Mouse (Mus musculus): Measurements from ENCODE around the gene Olfr1494. TPM values are rescaled to one million over a fixed set of nuclear protein-coding genes. Genes with fewer than 3 reads are reported as not detected.

The Olfr1494 gene
- polyA plus RNA-seq (2012; rRNA removed), result not detected in 2 replicates

DNA sequence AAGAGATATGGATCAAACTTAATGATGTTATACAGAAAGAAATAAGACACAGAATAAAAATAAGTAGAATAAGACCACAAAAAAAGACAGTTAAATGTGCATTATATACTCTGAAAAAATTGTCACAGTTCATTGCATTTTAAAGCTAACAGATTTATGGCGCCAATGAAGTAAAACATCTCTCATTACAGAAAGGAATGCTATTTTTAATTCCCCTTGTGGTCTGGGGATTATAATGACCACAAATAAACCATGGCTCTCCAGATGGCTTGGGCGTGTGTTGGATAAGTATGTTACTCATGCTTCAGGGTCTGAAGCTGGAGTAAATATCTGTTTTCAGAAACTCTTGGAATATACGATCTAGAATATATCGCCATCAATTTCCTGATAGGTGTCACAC, at the start of gene Olfr1494:
TSS of gene Olfr1494 (plus strand) at position 301 of the 400 bp plus-strand sequence.

DNA sequence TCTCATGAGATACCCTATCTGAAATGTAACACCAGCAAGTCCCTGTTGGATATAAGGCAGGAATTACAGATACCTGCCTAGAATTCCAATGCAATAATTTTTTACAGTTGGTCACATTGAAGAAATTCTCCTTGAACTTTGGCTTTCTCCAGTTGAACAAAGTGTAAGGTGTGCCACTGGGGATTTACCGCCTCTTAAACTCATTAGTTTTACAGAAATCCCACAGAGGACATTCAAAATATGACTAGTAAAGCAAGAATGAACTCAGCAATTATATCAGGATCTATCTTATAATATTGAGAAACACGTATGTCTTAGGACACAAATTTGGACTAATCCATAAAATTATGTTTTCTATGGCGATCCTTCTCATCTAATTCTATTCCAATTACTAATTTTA, 42.6 kb upstream of the Olfr1494 start, which contains the start of gene Olfr1491:
TSS of gene Olfr1491 (plus strand) at position 301 of the 400 bp plus-strand sequence.

DNA sequence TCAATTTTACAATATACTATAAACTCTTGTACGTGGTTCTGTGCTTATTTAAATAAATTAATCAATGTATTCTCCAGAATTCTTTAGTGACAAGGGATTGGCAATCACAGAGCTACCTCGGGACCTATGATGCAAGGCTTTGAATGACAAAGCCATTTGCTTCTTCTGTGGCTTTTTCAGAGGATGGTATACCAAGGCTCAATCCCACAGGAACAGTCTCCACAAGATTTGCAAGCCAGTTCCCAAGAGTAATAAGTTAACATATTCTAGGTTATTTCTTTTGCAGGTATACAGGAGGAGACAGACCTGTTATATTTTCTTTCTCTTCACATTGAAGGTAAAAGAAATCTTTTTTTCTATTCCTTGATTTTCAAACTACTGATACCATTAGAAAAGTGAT, 16.6 kb upstream of the Olfr1494 start, which contains the start of gene Olfr1493-ps1:
TSS of gene Olfr1493-ps1 (plus strand) at position 301 of the 400 bp plus-strand sequence.

DNA sequence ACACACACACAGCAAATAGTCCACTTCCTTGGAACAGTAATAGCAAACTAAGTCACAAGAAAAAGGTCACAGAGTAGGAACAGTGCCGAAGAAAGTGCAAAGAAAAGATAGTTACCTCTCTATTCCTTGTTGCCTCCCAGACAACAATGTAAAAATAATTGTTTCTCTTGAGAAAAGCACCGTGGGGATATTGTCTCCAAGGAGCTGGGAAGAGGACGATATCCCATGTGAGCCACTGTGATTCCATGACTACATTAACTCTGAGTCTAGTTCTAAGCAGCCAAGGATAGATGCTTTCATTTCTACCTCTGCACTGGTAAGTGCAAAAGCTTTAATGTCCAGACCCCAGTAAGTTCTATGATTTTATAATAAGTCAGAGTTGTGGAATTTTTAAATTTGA, 24.8 kb downstream of the Olfr1494 start, which contains the start of gene Olfr1495:
TSS of gene Olfr1495 (plus strand) at position 301 of the 400 bp plus-strand sequence.

DNA sequence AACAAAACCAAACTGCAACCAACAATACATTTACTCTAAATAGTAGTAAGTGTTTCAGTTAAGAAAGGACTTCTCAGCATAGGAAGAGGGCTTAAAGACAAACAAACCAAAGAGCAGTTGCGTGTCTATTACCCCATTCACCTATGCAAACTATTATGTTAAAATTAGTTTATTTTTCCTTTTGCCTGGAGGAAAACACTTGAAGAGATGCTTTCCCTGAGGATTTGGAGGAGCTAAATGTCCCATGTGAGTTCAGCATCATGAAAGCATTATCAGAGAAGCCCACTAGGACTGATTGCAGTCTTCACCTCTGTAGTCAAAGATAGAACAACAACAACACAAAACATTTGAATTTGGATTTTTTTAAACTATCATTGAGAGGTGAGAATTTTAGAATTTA, 38.0 kb downstream of the Olfr1494 start, which contains the start of gene Olfr1496:
TSS of gene Olfr1496 (plus strand) at position 301 of the 400 bp plus-strand sequence.

DNA sequence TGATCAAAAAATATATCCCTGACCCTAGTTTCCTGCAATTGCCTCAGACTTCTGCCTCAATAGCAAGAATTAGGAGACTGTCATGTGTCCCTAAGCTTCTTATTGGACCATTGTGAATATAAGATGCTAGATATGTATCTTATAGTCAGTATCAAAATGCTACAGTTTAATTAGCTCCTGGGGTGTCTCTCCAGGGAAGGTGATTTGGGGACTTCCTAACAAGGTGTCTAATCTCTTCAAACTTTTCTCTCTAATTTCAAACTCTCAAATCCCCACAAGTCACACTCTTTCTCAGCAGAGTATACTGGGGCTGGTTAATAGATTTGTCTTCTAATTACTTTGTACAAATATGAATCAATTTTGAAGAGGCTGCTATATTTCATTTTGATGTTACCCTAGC, 58.6 kb downstream of the Olfr1494 start, which contains the start of gene Olfr1497:
TSS of gene Olfr1497 (minus strand) at position 101 of the 400 bp plus-strand sequence.

Other genes starting within 250 kb of the Olfr1494 start
- gene Olfr1477, start 239.2 kb upstream of the Olfr1494 start, polyA plus RNA-seq (2012; rRNA removed), result not detected in 2 replicates
- not detected in 2 replicates for gene Olfr1480, start 211.8 kb upstream of the Olfr1494 start, polyA plus RNA-seq (2012; rRNA removed)
- not detected in 2 replicates for gene Olfr1484, start 156.2 kb upstream of the Olfr1494 start, polyA plus RNA-seq (2012; rRNA removed)
- gene Olfr1487, start 122.4 kb upstream of the Olfr1494 start, polyA plus RNA-seq (2012; rRNA removed), result not detected in 2 replicates
- not detected in 2 replicates for gene Olfr1489, start 108.1 kb upstream of the Olfr1494 start, polyA plus RNA-seq (2012; rRNA removed)
- not detected in 2 replicates for gene Olfr1490, start 88.6 kb upstream of the Olfr1494 start, polyA plus RNA-seq (2012; rRNA removed)
- not detected in 2 replicates for gene Olfr1491, start 42.5 kb upstream of the Olfr1494 start, polyA plus RNA-seq (2012; rRNA removed)
- gene Olfr1493-ps1, start 16.4 kb upstream of the Olfr1494 start, polyA plus RNA-seq (2012; rRNA removed), result not detected in 2 replicates
- not detected in 2 replicates for gene Olfr1495, start 24.9 kb downstream of the Olfr1494 start, polyA plus RNA-seq (2012; rRNA removed)
- gene Olfr1496, start 38.1 kb downstream of the Olfr1494 start, polyA plus RNA-seq (2012; rRNA removed), result not detected in 2 replicates
- not detected in 2 replicates for gene Olfr1497, start 58.5 kb downstream of the Olfr1494 start, polyA plus RNA-seq (2012; rRNA removed)
- gene Olfr1499, start 79.7 kb downstream of the Olfr1494 start, polyA plus RNA-seq (2012; rRNA removed), result not detected in 2 replicates
- not detected in 2 replicates for gene Olfr1500, start 90.8 kb downstream of the Olfr1494 start, polyA plus RNA-seq (2012; rRNA removed)
- gene Olfr1501, start 111.0 kb downstream of the Olfr1494 start, polyA plus RNA-seq (2012; rRNA removed), result not detected in 2 replicates
- not detected in 2 replicates for gene Olfr1502, start 122.1 kb downstream of the Olfr1494 start, polyA plus RNA-seq (2012; rRNA removed)
- not detected in 2 replicates for gene Olfr1504, start 158.2 kb downstream of the Olfr1494 start, polyA plus RNA-seq (2012; rRNA removed)
- gene Olfr1505, start 173.8 kb downstream of the Olfr1494 start, polyA plus RNA-seq (2012; rRNA removed), result not detected in 2 replicates